Comparison of ENCODE assay signal across 8 mouse cellular contexts in the genomic region with DNA sequence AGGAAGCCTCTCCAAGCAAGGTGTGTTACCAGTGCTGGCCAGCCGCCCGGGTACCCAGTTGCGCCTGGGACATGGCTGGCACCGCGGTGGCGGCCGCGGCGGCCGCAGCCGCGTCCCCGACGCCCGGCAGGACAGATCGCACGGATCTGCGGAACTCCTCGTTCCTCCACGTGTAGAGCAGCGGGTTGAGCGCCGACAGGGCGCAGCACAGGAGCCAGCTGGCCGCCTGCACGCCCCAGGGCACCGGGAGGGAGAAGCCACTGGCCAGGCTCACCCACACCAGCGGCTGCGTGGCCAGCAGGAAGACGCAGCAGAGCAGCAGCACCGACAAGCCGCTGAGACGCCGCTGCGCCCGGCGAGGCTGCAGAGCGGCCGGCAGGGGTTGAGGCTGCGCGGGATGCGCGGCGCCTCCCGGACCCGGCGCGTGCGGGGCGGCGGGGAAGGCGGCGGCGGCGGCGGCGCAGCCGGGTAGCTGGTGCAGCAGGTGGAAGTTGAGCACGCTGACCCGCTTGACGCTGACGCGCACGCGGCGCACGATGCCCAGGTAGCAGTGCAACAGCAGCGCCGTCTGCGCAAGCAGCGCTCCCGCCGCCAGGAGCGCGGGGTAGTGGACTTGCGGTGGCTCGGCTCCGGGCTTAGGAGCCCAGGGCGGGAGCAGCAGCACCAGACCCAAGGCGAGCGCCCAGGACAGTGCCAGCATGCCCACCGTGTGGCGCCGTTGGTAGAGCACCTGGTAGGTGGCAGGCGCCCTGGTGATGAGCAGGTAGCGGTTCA. TPM values are rescaled to one million over a fixed set of nuclear protein-coding genes. Genes with fewer than 3 reads are reported as not detected.
DNase-seq lines count a peak whose midpoint lies in the region; ATAC-seq and TF ChIP-seq lines count a peak whose summit lies in the region.

No protein-coding gene starts in this region.

- ATAC-seq in heart, postnatal 0 days (ENCODE audit: insufficient read depth, low read depth) = peak; percentile 64

- peak overlapping the region; percentile 87 for H3K4me2 ChIP-seq in heart, postnatal 0 days (ENCODE audit: low read depth, low read length)

- peak; percentile 3 for DNase-seq in CD4-positive helper T cell, adult 2 months (ENCODE audit: low read depth, low spot score)
- DNase-seq in forebrain, embryonic 10.5 days (ENCODE audit: extremely low spot score, low spot score) = peak; percentile 50
- DNase-seq in heart, postnatal 0 days (ENCODE audit: low spot score) = peak; percentile 12
- peak; percentile 55 to 71 for DNase-seq in kidney, postnatal 4 days
- peak; percentile 22 for DNase-seq in lung, adult 2 months
- DNase-seq in thymus, postnatal 25 days = no peak

- no peak for TF ChIP-seq CTCF in bone marrow macrophage, adult 2 months (IDR thresholded peaks at IDR 0.05; ENCODE audit: low read depth, low read length)
- TF ChIP-seq CTCF in heart, postnatal 0 days (IDR thresholded peaks at IDR 0.05; ENCODE audit: low read depth) = no peak
- no peak for TF ChIP-seq CTCF in lung, adult 2 months (IDR thresholded peaks at IDR 0.05; ENCODE audit: insufficient read depth, low read length)
- TF ChIP-seq CTCF in olfactory bulb, adult 2 months (IDR thresholded peaks at IDR 0.05; ENCODE audit: insufficient read depth, low read depth, low read length) = no peak

- H3K36me3 ChIP-seq in forebrain, embryonic 10.5 days (replicated peaks) = no peaks in the 10 kb centered on the region
- no peaks in the 10 kb centered on the region for H3K36me3 ChIP-seq in heart, postnatal 0 days (replicated peaks; ENCODE audit: control insufficient read depth, insufficient read depth, low read length)

- H3K9ac ChIP-seq in heart, postnatal 0 days (replicated peaks; ENCODE audit: low read depth, low read length) = no peak overlapping the region

- peak overlapping the region; percentile 58 for H3K4me3 ChIP-seq in bone marrow macrophage, adult 2 months (ENCODE audit: insufficient read depth, low read length)
- H3K4me3 ChIP-seq in forebrain, embryonic 10.5 days = peak overlapping the region; percentile 65
- H3K4me3 ChIP-seq in heart, postnatal 0 days (ENCODE audit: low read depth, low read length) = peak overlapping the region; percentile 50
- peak overlapping the region; percentile 34 for H3K4me3 ChIP-seq in lung, adult 2 months (replicated peaks; ENCODE audit: extremely low read depth, low read depth, low read length)
- peak overlapping the region; percentile 47 for H3K4me3 ChIP-seq in olfactory bulb, adult 2 months (ENCODE audit: insufficient read depth, low read depth, low read length)

- H3K9me3 ChIP-seq in forebrain, embryonic 10.5 days = no peaks in the 10 kb centered on the region
- no peaks in the 10 kb centered on the region for H3K9me3 ChIP-seq in heart, postnatal 0 days (replicated peaks; ENCODE audit: control insufficient read depth, low read length)

- peaks cover 84% of the 10 kb centered on the region for H3K27me3 ChIP-seq in forebrain, embryonic 10.5 days (ENCODE audit: poor library complexity, severe bottlenecking)
- H3K27me3 ChIP-seq in heart, postnatal 0 days (ENCODE audit: control insufficient read depth, insufficient read depth, low read length) = peaks cover 47% of the 10 kb centered on the region

- under 1% methylated on average over 86 of the region's 86 CpGs for WGBS in forebrain, embryonic 10.5 days
- under 1% methylated on average over 78 of the region's 86 CpGs for WGBS in heart, postnatal 0 days
- 1% methylated on average over 76 of the region's 86 CpGs for WGBS in lung, adult 2 months
- under 1% methylated on average over 86 of the region's 86 CpGs for WGBS in olfactory bulb, adult 2 months

- peaks cover 9% of the 10 kb centered on the region; the same call in 1 of the 2 replicates for H3K4me1 ChIP-seq in bone marrow macrophage, adult 2 months (ENCODE audit: control insufficient read depth, insufficient read depth, low read length)
- peaks cover 26% of the 10 kb centered on the region for H3K4me1 ChIP-seq in forebrain, embryonic 10.5 days
- 0 out of 2 replicates have a peak, but pooled peaks cover 10% of the 10 kb centered on the region for H3K4me1 ChIP-seq in heart, postnatal 0 days (ENCODE audit: control insufficient read depth, insufficient read depth)
- H3K4me1 ChIP-seq in lung, adult 2 months (ENCODE audit: control insufficient read depth, insufficient read depth, low read length) = peaks cover 6% of the 10 kb centered on the region; the same call in 1 of the 2 replicates
- H3K4me1 ChIP-seq in olfactory bulb, adult 2 months (ENCODE audit: control insufficient read depth, insufficient read depth, low read length) = peaks cover 19% of the 10 kb centered on the region

- no peak for TF ChIP-seq EP300 in heart, postnatal 0 days (IDR thresholded peaks at IDR 0.05; ENCODE audit: low read depth)

- H3K27ac ChIP-seq in bone marrow macrophage, adult 2 months (ENCODE audit: insufficient read depth, low read depth, low read length) = no peak overlapping the region
- H3K27ac ChIP-seq in forebrain, embryonic 10.5 days = peak overlapping the region; percentile 69
- H3K27ac ChIP-seq in heart, postnatal 0 days (ENCODE audit: low read depth) = no peak overlapping the region
- no peak overlapping the region for H3K27ac ChIP-seq in olfactory bulb, adult 2 months (ENCODE audit: insufficient read depth, low read depth, low read length)

- TF ChIP-seq POLR2A in bone marrow macrophage, adult 2 months (IDR thresholded peaks at IDR 0.05; ENCODE audit: borderline replicate concordance, low read depth, low read length) = no peak
- TF ChIP-seq POLR2A in lung, adult 2 months (IDR thresholded peaks at IDR 0.05; ENCODE audit: borderline replicate concordance, extremely low read depth, low read depth, low read length) = no peak
- TF ChIP-seq POLR2A in olfactory bulb, adult 2 months (IDR thresholded peaks at IDR 0.05; ENCODE audit: insufficient read depth, low read depth, low read length) = no peak

RNA-seq across cellular contexts. Expression of a gene that starts 1.6 kb away (rescaled TPM):
- not detected in 2 replicates for polyA plus RNA-seq in bone marrow macrophage, adult 2 months (2012; ENCODE audit: insufficient read depth, insufficient read length, missing spikeins)
- not detected in 2 replicates for polyA plus RNA-seq in forebrain, embryonic 10.5 days (2016; fragmentation: Nextera tagmentation; extraction: Ambion mirVana)
- total RNA-seq in heart, postnatal 0 days (2014; rRNA removed; ENCODE audit: low replicate concordance) = not detected in 2 replicates
- 0.11 and 0.15 TPM in 2 replicates for polyA plus RNA-seq in heart, postnatal 0 days (2015; fragmentation: Nextera tagmentation; extraction: Ambion mirVana)
- polyA plus RNA-seq in lung, adult 2 months (2012; rRNA removed) = 1.9 and 3.6 TPM in 2 replicates
- not detected in 2 replicates for polyA plus RNA-seq in olfactory bulb, adult 2 months (2012; ENCODE audit: insufficient read depth, insufficient read length, low replicate concordance, missing spikeins)
